Mouse (Mus musculus) cerebellum, postnatal 14 days (tissue): ENCODE results near the gene Nfib.

ENCODE experiments used
- DNase-seq, 2 experiments: peaks; one replicate each; pipeline ENCODE4 v3.0.0; 2021; ENCODE audit warnings: mixed read lengths in 2 of 2

The Nfib gene

DNA sequence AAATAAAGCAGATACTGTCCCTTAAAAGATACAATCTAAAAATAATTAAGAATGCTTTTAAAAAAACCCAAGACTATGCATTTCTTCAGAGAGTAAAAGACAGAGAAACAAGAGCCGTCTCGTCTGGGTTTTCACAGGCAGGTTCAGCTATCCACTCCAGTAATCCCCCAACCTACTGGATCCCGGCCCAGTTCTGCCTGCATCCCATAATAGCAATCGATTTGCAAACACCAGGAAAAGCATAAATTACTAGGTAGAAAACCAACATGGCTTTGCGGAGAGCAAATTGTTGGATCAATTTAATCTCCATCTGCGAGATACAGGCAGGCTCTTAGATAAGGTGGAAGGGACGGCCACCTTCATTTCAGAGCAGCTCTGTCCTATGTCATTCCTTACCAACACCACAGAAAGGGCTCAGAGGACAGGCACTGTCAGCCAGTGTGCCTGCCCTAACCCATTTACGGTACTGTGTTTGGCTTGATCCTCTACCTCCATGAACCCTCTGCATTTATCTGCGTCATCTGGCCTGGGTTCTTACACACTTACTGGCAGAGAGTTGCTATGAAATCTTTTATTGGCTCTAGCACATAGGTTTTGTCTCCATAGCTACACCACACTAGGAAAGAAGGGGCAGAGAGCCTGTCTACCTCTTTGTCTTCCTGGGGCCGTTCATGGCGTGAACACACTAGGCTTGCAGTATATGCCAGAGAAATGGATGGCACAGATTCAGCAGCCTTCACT is 321.4 kb downstream of the Nfib start:
- DNase-seq: peak; percentile 67 to 68

DNA sequence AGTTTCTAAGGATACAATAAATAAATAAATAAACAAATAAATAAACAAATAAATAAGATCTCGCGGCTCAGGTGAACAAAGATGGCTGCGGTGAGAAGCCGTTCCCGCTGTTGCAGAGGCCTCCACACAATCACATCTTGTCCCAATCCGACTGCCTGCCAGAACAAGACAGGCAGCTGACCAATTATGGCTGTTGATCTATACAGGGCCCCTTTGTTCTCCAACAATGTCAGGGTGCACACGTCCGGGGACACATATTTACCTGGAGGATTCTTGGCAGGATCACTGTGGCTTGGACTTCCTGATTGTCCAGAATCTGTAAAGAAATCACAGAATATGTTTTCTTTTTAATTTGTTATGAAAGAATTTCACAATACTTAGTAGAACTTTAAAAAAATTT is 322.2 kb downstream of the Nfib start:
- DNase-seq: no peak

DNA sequence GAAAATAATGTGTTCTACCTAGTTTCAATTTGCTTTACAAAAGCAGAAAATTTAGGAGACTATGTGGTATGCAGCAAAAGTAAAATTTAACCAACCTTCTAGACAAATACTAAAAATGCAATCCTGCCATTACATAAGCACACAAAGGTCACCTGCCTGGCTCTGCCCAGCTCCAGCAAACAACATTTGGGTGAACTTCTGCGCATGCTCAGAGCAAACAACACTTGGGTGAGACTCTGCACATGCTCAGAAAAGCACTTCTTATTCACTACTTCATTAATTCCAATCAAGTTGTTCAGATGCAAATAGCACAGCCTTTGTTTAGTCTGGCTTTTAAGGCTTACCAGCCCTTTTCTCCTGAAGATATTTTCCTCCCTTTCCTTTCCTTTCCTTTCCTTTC is 323.8 kb downstream of the Nfib start:
- DNase-seq: no peak

DNA sequence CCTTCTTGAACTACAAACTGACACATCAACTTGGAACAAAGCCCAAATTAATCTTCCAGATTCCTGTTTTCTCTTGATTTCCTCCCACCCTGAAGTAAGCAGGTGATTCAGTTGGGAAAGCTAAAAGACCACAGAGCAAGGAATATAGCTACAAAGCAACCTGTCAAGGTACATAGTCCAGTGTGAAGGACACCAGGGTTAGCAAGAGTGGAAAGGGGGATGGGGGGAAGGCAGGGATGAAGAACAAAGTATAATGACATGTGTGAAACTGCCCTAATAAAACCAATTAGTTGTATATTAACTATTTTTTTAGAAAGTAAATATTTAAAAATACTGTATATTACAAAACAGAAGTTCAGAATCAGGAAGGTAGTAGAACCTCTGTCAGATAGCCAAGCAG is 325.0 kb downstream of the Nfib start:
- no peak for DNase-seq

DNA sequence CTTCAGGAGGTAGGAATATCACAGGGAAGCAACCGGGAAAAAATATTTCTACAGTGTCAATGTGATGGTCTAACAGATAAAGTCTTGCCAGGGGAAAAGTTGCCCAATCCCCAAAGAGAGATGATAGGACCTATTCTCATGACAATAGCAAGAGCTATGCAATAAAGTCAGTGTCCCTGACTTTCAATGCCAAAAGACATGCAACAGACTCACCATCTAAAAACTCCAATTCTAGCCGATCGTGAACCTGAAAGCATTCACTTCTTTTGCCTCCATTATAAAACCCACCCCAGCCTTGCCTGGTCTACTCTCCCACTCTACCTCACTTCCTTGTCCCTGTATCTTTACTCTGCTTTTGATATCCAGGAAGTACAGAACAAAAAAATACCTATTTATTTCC is 327.5 kb downstream of the Nfib start:
- no peak for DNase-seq

DNA sequence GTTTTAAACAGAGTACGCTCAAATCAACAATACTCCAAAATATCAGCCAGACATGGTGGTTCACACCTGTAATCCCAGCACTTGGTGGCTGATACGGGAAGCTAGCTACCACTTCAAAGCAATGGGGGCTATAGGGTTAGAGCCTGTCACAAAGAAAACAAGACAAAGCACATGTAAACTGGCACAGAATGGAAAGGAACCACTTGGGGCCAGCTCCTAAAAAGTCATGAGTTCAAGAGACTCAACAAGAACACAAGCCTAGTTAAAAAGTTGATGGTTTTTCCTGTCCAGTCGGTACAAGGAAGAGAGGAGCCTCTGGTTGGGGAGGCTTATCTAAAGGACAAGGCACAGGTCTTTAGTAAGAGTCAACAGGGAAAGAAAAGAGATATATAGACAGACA is 327.9 kb downstream of the Nfib start:
- DNase-seq: no peak

DNA sequence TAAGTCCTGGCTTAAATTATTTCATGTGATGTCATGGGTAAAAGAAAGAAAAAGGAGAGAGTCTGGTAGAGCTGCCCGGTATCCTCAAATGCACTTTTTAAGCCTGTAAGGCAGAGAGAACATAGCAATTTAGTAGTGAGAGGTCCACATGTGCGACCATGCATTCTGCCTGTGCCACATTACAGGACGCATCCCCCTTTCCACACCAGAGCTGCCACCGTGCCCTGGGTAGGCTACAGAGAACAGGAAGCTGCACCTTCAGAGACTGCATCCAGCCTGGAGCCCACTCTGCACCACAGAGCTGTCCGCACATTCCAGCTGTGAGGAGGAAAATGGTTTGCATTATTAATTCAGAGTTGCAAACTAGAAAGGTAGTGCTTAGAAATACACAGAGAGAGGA is 331.0 kb downstream of the Nfib start:
- no peak for DNase-seq

DNA sequence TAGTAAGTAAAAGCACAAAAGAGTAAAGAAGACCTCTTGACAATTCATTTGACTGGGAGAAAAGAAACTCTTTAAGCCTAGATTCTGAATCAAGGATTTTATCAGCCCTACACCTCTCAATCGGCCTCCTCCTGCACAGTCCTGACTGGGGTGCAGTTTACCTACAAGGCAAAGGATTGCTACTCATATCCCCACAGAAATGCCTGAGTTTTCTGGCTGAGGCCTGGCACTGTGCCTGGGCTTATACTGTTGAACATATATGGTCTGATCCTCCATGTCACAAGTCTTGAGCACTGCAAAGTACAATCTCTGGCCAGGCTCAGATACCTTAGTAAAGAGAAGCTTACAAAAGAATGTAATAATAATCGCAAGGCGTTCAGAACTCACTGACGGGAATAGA is 333.3 kb downstream of the Nfib start:
- DNase-seq: no peak

DNA sequence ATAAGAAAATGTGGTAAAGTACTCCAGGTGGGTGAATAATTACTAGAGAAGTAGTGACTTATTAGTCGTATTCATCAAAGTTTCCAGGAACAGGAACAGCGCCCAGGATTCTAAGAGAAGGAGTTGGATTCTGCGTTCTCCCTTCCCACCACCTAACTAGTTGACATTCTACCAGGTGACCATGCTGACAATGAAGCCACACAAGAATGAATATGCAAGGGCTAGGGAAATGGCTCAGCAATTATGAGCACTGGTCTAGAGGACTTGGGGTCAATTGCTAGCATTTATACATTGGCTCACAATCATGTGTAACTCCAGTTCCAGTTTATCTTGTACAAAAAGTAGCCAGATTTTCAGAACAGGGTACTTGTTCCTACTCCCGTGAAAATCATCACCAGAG is 334.1 kb downstream of the Nfib start:
- no peak for DNase-seq

DNA sequence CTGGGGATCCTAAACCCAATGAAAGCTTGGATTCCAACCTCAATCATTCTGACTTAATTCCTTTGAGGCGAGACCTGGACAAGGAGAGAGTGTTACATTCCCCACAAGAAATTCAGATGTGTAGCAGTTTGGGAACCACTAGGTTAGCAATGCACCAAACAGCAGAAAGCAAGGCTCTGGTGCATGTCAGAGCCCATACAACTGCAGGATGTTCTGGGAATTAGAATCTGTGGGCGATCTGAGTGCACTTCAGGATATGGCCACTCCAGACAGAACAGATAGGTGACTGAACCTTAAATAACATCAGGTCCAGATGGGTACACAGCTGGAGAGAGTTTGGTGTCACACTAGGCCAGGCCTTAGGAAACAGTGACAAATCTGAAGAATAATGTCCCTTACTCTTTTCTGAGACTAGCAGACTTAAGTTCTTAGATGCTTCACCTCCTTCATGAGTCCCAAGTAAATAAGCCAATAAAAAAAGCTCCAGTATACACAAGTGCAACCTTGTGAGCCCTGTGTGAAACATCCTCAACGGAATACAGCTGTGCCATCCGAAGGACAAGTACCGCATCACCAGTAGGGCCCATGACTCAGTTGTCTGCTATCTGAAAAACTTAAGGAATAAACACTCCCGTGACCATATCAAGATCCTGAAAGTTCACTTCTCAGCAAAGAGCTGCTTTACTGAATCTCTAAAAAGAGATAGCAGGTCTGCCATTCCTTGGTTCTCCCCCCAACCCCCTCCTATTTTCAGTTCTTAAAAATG is 336.4 kb downstream of the Nfib start:
- no peak for DNase-seq

DNA sequence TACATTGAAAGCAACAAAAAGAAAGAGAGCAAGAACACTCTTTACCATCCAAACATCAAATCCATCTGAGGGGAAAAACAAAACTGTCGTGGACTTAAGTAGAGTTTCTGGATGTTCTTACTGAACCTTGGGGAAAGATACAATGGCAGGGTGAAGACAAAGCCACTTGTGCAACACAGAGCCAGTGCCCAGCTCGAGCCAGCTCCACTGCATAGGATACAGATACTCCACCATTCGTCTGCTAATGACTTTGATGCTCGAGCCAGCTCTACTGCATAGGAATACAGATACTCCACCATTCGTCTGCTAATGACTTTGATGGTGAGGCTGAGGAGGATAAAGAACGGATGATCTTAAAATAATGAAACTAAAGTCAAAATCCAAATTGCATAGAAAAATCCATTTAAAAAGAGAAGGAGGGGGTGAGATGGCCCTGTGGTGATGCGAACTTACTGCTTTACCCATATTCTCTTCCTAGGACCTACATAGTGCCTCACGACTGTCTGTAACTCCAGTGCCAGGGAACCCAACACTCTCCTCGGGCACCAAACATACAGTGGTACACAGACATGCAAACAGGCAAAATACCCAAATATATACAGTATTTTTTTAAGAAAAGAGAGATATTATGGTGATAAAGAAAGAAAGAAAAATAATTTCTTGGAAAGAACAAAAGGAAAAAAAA is 337.3 kb downstream of the Nfib start:
- no peak for DNase-seq

DNA sequence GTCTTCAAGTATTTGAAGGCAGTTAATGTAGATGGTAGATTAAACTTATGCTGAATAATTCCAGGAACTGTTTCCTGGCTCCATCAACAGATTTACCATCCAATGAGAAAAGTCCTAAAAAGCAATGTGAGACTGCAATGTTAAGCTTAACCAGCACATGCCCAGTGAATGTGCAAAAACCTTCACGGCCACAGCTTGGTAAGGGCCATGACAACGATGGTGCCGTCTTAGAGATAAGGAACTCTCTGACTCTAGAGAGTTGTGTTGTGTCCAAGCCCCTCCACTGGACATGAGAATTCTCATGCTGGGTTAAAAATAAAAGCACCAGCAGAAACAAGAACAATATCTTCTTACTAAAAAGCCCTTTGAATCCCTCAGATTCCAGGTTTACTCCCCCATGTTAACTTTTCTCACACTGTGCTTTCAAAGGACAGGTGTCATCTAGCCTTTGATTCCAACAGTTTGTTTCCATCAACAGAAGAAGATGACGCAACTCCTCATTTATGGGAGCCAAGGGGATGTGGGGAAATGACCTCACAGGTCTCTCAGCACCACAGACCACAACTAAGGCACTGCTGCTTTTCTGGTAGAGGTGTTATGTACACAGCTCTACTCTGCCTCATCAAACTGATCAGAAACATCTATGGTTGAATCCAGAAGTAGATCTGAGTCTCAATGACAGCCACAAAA is 340.7 kb downstream of the Nfib start:
- DNase-seq: no peak

DNA sequence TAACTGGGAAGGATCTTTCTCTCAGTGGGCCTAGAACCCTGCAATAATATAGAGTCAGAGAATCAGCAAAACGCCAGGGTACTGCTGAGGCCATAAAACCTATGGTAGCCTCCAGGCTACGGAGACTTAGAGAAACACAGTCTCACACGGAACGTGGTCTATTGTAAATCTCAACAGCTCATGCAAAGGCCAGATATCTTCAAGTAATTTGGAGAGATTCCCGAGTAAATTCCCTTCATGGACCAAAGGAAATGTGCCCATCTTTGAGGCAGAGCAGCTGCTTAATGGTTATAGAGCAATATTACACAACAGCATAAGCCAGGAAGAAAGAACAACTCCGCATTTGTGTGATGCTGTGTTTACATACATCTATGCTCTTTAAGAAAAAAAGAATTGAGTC is 341.6 kb downstream of the Nfib start:
- no peak for DNase-seq

DNA sequence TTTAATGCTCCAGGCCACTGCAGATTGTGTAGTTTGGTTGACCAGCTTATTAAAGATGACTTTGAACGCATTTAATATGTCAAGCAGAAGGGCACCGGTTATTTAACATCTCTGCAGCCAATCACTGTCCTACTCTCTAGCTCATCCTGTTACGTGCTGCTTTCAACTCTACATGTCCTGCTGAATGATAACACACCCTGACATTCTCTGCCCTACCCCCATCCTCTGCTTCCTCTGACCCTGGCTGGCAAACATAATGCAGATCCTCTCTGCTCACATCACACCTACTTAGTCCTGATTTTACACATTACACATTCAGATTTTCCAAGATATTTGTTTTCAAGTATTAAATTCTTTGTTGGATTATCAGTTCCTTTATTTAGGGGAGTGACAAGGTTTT is 343.3 kb downstream of the Nfib start:
- no peak for DNase-seq

DNA sequence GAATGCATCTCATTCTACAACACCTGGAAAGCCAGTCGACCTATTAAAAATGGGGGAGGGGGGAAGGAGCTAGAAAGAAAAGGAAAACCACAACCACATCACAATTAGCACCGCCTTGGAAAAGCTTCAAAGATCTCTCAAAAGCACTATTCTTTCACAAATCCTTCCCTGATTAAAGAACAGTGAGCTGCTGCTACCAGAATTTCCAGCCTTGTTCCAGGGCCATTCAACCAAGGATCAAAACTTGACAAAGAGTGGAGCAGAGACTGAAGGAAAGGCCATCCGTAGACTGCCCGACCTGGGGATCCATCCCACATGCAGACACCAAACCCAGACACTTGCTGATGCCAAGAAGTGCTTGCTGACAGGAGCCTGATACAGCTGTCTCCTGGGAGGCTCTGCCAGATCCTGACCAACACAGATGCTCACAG is 345.5 kb downstream of the Nfib start:
- no peak for DNase-seq

DNA sequence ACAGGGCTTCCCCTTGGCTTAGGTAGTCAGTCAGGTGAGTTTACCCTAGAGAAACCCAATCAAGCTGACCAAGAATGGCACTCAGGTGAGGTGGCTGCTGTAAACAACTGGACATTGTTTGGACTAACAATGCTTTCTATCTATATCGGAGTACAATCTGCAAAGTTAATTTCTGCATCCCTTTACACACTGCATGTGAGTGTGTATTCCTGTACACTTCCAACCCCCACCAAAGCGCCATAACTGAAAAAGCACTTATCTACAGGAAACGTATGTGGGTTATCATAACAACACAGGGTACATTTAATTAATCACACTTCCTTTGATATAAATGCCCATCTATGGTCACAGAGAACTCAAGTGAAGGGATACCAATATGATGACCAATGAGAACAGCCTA is 346.4 kb downstream of the Nfib start:
- DNase-seq: no peak

DNA sequence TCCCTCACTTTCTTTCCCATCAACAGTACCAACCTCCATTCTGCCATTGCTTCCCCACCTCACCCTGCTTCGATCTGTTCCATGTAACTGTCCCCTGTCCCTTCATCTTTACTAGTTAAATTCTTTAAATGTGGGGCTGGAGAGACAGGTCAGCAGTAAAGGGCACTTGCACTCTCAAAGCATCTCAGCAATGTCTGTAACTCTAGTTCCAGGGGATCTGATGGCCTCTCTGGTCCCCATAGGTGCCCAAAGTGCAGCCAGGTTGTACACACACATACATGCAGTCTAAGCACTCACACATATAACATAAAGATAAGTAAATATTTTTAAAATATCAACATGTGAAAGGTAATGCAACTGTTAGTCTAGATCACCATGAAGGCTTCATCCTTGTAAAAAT is 356.5 kb downstream of the Nfib start:
- no peak for DNase-seq

DNA sequence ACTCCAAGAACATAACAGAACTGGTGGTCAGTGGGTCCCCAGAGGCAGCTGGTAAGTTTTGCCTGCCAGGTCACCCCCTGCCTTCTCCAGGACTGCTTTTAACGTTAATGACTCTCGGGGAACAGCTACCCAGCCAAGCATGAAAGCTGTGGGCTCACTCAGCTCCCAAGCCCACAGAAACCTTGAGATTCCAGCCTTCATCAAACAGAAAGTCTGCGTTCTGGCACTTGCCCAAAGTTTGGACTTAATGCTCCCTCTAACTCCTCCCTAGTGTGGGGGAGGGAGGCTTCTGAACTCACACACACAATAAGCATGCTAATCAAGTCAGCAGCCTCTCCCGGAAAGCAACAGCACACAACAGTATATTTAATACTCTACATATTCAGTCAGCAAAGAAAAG is 360.8 kb downstream of the Nfib start:
- DNase-seq: peak; percentile 36 to 41

DNA sequence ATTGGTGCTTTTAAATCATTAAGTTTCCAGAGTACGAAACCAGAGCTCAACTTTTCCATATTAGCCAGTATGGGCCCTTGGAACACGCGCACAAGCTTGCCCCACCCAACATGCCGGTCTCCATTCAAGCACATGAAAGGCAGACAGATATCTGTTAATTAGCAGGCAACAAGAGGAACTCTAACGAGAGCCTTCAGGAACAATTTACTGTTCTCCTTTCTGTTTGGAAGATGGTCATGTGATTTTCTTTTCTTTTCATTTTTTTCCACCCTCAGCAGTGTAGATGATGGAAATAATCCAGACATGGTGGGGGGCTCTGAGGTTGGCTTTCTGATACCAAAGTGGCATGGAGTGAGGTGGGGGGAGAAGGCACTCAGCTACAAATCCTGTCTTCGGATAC is 361.3 kb downstream of the Nfib start:
- no peak for DNase-seq

DNA sequence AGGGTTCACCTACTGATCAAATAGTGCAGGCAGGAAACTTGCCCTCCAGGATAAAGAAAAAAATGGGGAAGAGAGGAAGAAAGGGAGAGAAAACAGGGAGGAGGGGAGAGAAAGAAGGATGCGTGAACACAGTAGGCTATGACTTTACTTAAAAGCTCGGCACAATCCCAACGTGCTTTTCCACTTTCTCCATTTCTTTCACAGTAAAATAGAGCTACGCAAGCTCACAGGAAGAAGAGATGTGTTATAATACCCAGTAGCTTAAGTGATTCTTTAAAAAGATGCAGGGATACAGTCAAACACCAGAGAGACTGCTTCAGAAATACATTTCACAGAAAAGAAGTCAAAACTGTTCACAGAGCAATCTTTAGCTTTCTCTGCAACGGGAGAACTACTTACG is 366.6 kb downstream of the Nfib start:
- no peak for DNase-seq

DNA sequence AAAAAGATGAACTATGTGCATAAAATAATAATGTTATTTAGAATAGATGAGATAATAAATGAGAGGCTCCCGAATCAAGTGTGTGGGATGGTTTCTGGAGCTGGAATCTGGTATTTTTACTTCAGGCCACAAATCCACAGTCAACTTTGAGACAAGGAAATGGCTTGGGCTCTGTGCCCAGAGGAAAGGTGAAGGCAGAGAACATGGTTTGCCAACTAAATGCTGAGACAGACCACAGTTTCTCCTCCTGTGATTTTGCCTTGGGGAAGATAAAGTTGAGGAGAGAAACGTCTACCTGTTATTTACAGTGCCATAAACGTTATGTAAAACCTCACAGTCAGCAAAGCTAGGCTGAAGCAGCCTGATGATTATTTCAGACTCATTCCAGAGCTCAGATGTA is 367.1 kb downstream of the Nfib start:
- DNase-seq: peak; percentile 53 to 72

DNA sequence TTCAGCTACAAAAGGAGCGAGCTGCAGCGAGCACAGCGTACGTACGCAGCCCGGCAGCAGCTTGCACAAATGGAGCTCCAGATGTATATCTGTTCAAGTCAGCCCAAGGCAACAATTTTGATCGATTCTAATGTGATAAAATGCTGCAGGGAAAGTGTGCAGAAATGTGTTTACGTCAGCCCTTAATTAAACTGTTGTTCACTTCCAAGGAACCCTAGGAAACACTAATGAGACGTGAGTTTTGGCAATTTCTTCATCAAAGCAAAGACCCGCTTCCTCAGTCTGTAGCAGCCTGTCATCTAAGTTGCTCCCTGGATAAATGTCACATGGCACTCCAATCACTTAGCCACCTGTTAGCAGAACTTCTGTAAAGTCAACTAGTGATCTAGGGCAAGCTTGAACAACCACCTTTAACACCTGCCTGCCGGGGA is 368.6 kb downstream of the Nfib start:
- DNase-seq: no peak

DNA sequence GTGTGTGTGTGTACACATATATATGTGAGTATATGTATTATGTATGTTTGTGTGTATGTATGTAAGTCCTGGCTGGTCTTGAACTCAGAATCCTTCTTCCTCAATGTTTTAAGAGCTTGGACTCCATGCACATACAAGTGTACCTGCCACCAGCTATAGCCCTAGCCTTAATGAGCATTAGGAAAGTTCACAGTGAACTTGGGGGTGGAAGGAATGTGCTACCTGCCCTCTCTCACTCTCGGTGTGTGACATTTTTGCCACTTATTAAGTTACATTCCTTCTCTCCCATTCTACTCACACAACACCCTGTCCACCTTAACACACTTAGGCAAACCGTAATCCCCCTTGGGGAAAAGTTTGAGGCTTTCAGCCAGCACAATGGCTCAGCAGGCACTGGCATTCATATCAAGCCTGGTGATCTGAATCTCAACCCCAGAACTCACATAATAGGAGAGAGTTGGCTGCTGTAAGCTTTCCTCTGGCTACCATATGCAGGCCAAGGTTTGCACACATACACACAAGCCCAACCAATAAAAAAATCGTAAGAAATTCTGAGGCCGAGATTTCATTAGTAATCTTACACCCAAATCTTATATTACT is 370.2 kb downstream of the Nfib start:
- peak in 1 of 2 experiments; percentile 36 for DNase-seq
